Mouse (Mus musculus): ENCODE results near the gene Peg10. TPM values are rescaled to one million over a fixed set of nuclear protein-coding genes. Genes with fewer than 3 reads are reported as not detected.

Peg10 gene
- total RNA-seq (2015; ENCODE audit: low replicate concordance) (not detected in 2 replicates), total RNA-seq (2017; ENCODE audit: low replicate concordance) (0.13 TPM in 1 of 2 replicates, not detected in the other)

GRCm38 (mm10) chr6:4746696-4747439 is at the start of gene Peg10, which contains the start of gene Sgce:
Peg10 (plus strand) TSS chr6:4747306.
Sgce (minus strand) TSS chr6:4747207.
- ATAC-seq (replicated peaks; ENCODE audit: low FRiP score, poor library complexity, severe bottlenecking) = no peak

- no peak for ATAC-seq (replicated peaks; ENCODE audit: low FRiP score, poor library complexity, severe bottlenecking)
Observed at GRCm38 (mm10) chr6:4701641-4702040, 45.5 kb upstream of the Peg10 start.

GRCm38 (mm10) chr6:4703908-4704307 is 43.2 kb upstream of the Peg10 start:
- ATAC-seq (replicated peaks; ENCODE audit: low FRiP score, poor library complexity, severe bottlenecking) = no peak

GRCm38 (mm10) chr6:4706415-4706814 is 40.7 kb upstream of the Peg10 start:
- no peak for ATAC-seq (replicated peaks; ENCODE audit: low FRiP score, poor library complexity, severe bottlenecking)

GRCm38 (mm10) chr6:4708971-4709370 is 38.1 kb upstream of the Peg10 start:
- no peak for ATAC-seq (replicated peaks; ENCODE audit: low FRiP score, poor library complexity, severe bottlenecking)

DNA sequence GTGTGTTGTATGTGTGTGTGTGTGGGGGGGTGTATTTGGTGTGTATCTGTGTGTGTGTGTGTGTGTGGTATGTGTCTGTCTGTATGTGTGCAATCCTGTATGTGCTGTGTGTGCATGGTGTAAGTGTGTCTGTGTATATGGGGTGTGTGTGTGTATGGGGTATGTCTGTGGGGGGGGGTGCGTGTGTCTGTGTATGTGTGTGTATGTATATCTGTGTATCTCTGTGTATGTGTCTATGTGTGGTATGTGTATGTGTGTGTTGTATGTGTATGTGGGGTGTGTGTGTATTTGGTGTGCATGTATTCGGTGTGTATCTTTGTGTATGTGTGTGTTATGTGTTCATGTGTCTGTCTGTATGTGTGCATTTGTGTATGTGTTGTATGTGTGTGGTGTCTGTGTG is 30.9 kb upstream of the Peg10 start:
- no peak for ATAC-seq (replicated peaks; ENCODE audit: low FRiP score, poor library complexity, severe bottlenecking)

- no peak for ATAC-seq (replicated peaks; ENCODE audit: low FRiP score, poor library complexity, severe bottlenecking)
Observed at GRCm38 (mm10) chr6:4717344-4717743, 29.8 kb upstream of the Peg10 start.

DNA sequence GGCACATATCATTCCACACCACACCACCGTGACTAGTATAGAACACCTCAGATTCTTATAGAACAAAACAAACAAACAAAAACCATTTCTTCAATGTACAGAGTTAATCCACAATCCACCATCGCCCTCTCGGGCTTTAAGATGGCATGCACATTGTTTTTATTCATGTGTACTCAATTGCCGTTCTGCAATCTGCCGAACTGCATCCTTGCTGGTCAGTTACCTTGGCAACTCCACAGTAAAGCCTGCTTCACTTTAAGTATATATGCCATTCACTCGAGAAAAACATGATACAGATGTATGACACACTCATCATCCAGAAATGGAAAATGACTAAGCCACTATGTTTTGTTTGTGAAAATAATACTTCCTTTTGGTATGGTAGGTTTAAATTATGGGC is 25.0 kb upstream of the Peg10 start:
- ATAC-seq (replicated peaks; ENCODE audit: low FRiP score, poor library complexity, severe bottlenecking) = no peak

DNA sequence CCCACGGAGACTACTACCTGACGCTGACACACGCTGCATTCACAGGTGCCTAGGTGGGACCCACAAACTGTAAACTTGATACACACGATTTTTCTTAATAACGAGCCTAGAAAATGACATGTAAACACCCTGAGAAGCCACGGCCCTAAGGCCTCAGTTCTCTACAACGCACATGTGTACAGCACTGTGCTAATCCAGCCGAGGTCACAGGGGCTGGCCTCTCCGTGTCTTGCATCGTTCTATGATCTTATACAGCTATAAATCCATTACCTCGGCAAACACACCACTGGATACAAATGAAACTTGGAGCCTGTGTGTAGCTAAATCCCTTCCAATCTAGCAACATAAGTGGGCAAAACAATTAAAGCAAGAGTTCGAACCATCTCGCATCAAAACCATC is 24.4 kb upstream of the Peg10 start:
- no peak for ATAC-seq (replicated peaks; ENCODE audit: low FRiP score, poor library complexity, severe bottlenecking)

DNA sequence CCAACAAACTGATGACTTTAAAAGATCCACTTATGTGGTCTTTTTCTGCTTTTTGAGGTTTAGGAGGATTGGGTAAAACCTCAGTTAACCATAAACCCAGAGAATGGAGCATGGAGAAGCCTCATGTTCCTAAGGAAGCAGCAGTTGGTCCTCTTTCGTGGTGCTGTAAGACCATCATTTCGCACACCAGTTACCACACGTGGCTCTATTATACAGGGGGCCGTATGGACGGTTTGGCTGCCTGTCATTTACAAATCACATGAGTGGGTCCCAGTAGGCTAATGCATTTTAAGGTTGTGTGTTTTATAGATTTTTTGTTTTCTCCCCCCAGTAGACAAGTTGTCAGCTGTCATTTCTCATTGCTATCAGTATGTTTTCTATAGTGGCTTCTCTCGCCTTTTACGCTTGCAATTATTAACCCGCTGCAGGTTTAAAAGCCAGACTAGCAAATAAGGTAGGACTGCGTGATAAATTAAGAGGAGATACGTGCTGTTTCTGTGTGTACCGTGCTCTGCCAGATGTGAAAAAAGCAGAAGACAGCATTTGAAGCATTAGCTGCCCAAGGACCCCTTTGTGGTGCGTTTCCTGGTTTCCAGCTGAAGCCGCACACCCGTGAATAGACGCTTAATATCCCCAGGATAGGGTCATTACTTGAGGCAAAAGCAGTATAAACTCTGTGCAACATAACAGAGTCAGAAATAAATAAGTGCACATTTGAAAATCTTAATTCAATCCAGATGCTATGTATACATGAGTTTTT is 22.9 kb upstream of the Peg10 start:
- ATAC-seq (replicated peaks; ENCODE audit: low FRiP score, poor library complexity, severe bottlenecking) = no peak

- no peak for ATAC-seq (replicated peaks; ENCODE audit: low FRiP score, poor library complexity, severe bottlenecking)
Observed at GRCm38 (mm10) chr6:4728305-4728704, 18.8 kb upstream of the Peg10 start.

- no peak for ATAC-seq (replicated peaks; ENCODE audit: low FRiP score, poor library complexity, severe bottlenecking)
Observed at GRCm38 (mm10) chr6:4731675-4732074, 15.4 kb upstream of the Peg10 start.

DNA sequence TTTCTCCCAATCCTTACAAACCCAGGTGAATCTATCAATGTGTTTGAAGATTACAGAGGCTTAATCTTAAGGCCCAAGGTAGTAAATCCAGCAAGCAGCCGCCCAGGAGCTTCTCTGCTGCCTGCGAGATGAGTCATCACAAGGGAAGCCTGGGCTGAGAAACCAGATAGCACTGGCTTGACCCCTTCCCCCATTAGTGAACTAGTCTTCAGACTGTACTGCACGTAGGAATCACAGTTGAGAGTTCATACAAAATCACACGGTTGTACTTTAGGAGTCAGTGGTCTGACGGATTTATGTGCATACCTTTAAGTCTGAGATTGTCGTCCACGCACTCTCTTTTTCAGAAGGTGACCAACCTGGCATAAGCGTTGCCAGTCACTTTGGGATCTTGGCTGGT is 13.9 kb upstream of the Peg10 start:
- ATAC-seq (replicated peaks; ENCODE audit: low FRiP score, poor library complexity, severe bottlenecking) = no peak

DNA sequence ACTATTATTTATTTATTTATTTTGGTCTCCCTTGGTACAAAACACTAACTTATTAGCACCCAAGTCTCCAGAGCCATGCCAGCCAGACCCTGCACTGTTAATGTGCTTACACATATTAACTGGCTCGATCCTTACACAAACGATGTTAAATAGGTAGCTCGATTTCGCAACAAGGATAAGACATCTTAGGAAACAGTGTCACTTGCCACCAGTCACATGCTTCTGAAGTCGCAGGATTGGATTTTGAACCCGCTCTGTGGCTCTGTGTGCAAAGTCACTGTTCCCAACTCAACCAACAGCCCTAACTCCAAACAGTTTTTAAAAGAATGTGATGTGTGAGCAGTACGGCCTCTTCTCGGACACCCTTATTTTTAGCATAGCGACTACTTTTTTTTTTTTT is 10.7 kb upstream of the Peg10 start:
- ATAC-seq (replicated peaks; ENCODE audit: low FRiP score, poor library complexity, severe bottlenecking) = no peak

DNA sequence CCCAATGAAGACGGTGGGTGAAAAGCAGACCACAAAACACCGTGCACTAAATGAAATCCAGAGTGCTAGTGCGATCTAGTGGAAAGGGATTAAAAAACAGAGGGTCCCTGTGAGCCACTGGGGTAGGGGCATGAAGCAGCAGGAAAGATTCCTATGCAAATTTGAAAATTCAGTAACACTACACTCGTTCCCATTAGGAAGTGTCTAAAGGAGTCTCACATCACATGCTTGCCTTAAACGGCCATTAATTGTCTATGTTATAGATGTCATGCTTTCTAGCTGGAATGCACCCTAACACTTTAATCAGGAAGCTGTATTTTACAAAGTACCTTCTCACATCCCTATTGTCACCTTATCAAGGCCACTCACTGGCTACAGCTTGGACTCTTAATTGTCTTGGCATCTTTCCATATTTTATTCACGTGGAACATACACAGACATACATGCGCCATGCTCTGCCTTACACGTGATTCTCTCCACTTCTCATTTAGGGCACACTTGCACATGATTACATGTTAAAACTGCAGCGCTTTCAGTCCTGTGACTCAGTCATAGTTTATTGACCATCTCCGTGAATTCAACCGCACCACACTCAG is 9.0 kb upstream of the Peg10 start:
- no peak for ATAC-seq (replicated peaks; ENCODE audit: low FRiP score, poor library complexity, severe bottlenecking)

- ATAC-seq (replicated peaks; ENCODE audit: low FRiP score, poor library complexity, severe bottlenecking) = no peak
Observed at GRCm38 (mm10) chr6:4738717-4739116, 8.4 kb upstream of the Peg10 start.

- no peak for ATAC-seq (replicated peaks; ENCODE audit: low FRiP score, poor library complexity, severe bottlenecking)
Observed at GRCm38 (mm10) chr6:4739522-4740355, 7.4 kb upstream of the Peg10 start.

DNA sequence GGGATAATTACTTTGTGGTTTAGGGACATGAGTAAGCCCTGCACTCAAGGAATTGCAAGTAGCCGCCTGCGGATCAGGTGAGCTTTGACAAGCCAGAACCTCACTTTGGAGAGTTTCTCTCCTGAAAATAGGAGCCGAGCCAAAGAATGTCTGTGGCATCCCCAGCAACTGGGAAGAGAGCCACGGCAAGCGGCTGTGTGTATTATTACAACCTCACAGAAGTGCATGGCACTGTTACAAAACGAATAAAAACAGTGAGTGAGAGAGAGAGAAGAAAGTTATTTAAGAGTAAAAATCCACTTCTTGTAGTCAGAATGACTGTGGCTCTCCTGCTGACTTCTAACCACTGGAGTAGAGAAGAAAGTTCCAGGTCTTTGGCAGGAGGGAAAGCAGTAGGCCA is 6.6 kb upstream of the Peg10 start:
- no peak for ATAC-seq (replicated peaks; ENCODE audit: low FRiP score, poor library complexity, severe bottlenecking)

DNA sequence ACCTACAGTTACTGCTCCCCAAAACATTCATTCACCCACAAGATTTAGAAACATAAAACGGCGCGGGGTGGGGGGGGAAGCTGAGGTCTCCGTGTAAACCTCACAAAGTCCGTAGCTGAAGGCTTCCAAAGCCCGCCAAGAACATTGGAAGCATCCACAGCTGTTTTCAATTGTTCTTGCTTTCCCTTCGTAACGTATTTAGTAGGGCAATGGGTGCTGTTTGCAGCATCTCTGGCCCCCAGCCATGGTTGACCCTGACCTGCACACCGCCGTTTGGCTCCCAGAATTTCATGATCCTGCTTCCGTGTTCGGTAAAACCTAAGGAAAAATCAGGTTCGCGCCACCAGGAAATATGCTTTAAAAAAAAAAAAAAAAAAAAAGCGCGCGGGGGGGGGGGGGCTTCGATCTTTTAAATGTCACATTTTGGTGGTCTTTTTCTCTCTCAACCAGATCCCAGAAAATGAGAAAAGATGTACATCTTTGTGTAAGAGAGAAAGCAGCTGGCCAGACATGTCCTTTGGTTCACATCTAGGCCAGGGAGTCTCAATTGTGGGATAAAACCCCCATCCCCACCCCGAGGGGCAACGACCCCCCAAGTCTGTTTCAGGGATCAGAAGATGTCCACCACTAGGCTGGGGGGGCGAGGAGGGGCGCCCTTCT is 940 bp upstream of the Peg10 start:
- no peak for ATAC-seq (replicated peaks; ENCODE audit: low FRiP score, poor library complexity, severe bottlenecking)
